Mouse (Mus musculus) v-Abl transformed pro-B cells (cell line): Measurements from ENCODE around the gene Clec2l.

ENCODE experiments used
- in situ Hi-C, 2 experiments: fragments of 400-800 bp; cut with MboI; formaldehyde crosslinking; loops; one replicate each; pipeline ENCODE4 v1.15.1; 2025; ENCODE audit not compliant: unreplicated experiment in 2 of 2

Clec2l gene

GRCm38 (mm10) chr6:38710449-38710848 lies 47.6 kb downstream of the Clec2l start:
- in situ Hi-C loops = no loop called here

- in situ Hi-C loops = no loop called here
Observed at GRCm38 (mm10) chr6:38713957-38714898, 51.4 kb downstream of the Clec2l start.

GRCm38 (mm10) chr6:38715881-38716280 lies 53.0 kb downstream of the Clec2l start:
- in situ Hi-C loops = no loop called here

GRCm38 (mm10) chr6:38718625-38719024 lies 55.8 kb downstream of the Clec2l start:
- in situ Hi-C loops = no loop called here

- in situ Hi-C loops = no loop called here
Observed at GRCm38 (mm10) chr6:38719229-38719628, 56.4 kb downstream of the Clec2l start.

- in situ Hi-C loops = no loop called here
Observed at GRCm38 (mm10) chr6:38721361-38721760, 58.5 kb downstream of the Clec2l start.

GRCm38 (mm10) chr6:38725515-38725914 lies 62.6 kb downstream of the Clec2l start:
- in situ Hi-C loops = loop anchor here in 1 of 2 experiments (25.0 kb wide), 1 partner anchor 612 kb away; no protein-coding TSS in a partner anchor
